Mouse (Mus musculus): Measurements from ENCODE around the gene Stn1.

- TF ChIP-seq CTCF (IDR thresholded peaks at IDR 0.05; ENCODE audit: low read depth), result no peak
- no peak for TF ChIP-seq EP300 (IDR thresholded peaks at IDR 0.05; ENCODE audit: low read depth)
Observed at GRCm38 (mm10) chr19:47491853-47492252, 45.5 kb downstream of the Stn1 start.

Data from liver, embryonic 14.5 days (tissue).